Mouse (Mus musculus) layer of hippocampus, adult 9-11 months (tissue): ENCODE results near the gene Nt5c2.

Experiments
- DNase-seq: peaks from one replicate; pipeline ENCODE4 v3.0.0; 2022

Nt5c2 gene

DNA sequence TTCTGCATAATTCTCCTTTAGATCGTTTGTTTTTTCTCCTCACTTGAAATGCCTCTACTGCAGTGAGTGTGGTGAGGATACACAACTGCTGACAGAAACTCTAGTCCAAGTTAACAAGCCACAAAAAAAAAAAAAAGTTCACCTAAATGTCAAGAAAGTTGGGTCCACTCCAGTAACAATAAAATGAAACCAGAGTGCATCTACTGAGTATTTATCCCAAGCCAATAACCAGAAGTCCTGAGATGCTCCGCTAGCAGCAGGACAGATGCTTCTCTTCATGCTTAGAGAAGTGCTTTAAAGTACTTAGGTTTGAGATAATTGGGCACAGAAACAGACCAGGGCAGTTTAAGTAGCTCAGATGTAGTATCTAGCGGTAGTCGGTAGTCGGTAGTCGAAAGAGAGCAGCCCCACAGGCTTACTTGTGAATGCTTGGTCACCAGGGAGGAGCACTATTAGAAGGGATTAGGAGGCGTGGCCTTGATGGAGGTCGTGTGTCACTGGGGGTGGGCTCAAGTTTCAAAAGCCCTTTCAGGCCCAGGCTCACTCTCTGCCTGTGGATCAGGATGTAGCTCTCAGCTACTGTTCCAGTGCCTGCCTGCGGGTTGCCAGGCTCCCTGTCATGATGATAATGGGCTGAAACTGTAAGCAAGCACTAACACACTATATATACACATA is 99.4 kb downstream of the Nt5c2 start:
- DNase-seq, result no peak

DNA sequence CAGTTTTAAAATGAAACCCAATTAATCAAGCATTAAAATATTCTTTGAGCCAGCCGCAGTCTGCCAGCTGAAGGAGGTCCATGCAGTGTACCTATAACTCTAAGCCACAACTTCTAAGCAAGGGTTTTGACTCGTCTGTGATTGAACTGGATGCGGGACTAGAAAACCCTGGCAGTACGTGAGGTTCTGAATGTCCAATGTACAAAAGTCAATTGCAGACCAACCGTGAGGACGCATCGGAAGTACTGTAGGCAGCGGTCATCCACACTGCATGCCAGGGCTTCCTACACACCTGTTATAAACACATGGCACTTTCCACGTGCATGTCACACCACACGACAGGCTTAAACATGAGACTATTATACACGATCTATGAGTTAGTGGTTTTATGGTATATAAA is 101.3 kb downstream of the Nt5c2 start:
- DNase-seq, result no peak

DNA sequence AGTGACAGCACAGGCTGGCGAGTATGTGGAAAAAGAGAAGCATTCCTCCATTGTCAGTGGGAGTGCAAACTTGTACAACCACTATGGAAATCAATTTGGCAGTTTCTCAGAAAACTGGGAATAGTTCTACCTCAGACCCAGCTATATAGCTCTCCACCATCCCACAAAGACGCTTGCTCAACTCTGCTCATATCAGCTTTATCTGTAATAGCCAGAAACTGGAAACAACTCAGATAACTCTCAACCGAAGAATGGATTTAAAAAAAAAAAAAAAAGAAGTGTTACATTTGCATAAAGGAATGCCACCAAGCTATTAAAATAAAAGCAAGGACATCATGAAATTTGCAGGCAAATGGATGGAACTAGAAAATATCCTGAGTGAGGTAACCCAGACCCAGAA is 103.5 kb downstream of the Nt5c2 start:
- DNase-seq, result no peak

DNA sequence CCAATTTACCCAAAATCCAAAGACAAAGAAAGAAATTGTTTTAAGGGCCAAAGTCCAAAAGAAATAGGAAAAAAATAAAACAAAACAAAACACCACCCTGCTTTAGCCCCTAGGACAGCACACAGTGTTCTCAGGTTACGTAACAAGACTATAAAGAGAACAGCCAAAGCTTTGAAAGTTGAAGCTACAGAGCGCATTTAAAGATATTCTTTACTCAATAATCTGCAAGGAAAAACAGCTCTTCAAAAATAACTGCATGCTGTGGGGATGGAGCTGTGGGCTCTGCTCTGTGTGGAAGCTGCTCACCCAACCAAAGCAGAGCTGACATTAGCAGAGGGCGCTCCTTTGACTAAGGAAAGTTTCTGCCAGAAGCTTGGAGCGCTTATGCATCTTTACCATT is 106.0 kb downstream of the Nt5c2 start:
- peak; percentile 54 for DNase-seq

DNA sequence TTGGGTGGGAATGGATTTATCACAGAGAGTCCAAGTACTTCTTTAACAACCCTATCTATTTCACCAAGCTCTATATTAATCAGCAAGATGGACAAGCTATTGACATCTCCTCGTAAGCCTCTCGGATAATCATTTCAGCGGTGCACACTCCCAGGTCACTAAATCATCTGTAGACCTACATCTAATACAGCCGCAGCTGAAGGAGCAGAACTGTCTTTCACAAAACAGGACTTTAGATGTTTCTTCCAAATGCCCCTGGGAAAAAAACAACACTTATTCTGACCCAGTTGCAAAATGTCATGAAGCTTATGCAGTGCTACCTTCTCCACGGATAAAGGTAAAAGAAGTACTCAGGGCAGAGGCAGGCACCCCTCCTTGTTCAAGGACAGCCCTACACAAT is 106.7 kb downstream of the Nt5c2 start:
- DNase-seq, result no peak

DNA sequence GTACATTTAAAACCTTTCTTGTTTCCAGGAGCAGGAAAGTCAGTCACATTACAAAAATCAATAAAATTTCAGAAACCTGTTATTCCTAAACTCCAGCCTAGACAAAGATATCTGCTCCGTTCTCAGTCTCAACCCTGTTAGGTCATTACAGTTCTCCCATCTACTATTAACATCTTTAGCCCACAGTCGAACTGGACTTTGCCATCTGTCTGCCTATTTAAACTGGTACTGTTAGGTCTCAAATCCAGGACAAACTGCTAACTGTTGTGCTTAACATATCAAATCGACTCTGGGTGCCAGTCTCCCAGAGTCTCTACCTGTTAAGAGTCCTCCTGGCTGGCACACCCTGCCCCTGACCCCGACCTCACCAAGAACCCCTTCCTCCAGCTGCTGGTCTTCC is 109.0 kb downstream of the Nt5c2 start:
- DNase-seq, result no peak

DNA sequence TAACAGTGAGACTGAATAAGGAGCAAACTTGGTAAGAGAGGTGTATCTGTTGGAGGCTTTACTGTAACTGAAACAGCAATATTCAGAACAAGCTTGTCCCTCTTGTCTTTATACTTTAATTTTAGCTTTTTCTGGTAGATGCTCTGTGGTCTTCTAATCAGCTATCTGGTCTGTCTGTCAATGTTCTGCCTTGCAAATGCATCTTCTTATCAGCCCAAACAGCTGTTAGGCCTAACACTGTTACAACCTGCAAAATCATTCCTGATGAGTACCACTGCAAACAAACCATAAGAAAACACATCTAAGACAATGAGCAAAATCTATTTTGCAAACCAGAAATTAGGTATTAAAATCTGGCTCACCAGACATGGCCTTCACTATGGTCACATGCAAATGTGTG is 109.6 kb downstream of the Nt5c2 start:
- DNase-seq, result no peak

DNA sequence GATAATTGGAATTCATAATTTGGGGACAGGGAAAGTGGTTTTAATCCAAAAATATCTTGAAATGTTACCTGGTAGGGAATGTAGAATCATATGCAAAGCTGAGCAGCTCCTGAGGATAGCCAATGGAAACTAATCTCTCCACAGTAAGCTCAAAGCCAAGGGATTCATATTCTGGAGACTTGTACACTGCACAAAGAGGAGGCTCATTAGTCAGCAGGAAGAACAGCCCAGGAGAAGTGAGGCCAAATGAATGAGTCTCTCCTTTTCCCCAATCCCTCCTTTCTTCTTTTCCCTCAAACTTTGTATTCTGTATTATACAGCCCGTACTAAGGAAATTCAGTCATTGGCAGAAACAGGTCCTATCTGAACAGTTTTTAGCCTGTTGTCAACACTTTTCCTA is 110.0 kb downstream of the Nt5c2 start:
- DNase-seq, result no peak

DNA sequence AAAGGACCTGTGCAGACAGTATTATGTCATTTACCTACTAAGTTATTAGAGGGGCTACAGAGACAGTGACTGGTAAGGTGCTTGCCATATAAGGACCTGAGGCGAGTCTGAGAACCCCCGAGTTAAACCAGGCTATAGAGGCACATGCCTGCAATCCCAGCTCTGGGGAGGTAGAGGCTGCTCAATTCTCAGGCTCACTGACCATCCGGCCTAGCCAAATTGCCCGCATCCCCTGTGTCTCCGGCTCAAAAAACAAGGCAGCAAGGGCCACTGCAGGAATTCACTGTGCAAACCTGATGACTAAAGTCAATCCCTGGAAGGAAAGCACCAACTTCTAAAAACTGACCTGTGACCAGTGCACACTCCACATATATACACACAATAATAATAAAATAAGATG is 111.6 kb downstream of the Nt5c2 start:
- DNase-seq, result no peak

DNA sequence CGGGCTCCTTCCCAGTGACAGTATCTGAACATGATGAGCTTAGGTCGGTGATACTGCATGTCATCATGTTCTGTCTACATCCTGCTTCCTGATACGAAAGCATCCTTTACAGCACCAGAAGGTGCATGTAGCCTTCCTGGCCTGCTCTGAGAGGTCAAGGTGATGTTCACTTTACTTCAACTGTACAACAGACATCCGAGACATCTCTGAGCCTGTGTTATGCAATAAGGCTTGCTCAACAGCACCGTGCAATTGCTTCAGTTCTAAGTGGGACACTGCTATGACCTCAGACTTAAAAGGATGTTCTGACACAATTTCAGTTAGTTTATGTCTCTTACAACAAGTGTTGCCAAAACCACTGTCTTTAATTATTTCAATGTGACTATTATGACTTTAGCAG is 113.6 kb downstream of the Nt5c2 start:
- DNase-seq, result no peak

DNA sequence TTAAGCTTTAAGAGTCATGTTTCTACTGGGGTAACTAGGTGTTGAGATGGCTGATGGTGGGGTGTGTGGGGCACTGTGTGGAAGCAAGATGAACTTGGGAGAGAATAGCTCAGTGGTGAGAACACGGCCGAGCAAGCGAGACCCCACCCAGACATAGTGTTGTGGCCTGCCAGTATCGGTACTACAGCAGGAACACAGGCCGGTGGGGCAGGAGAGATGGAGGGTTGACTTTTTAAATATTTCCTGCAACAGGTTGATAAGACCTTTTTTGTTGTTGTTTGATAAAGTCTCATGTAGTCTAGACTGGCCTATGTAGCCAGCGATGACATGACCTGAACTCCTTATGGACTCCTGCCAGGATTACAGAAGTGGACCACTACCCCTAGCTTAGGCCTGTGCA is 114.2 kb downstream of the Nt5c2 start:
- DNase-seq, result no peak

DNA sequence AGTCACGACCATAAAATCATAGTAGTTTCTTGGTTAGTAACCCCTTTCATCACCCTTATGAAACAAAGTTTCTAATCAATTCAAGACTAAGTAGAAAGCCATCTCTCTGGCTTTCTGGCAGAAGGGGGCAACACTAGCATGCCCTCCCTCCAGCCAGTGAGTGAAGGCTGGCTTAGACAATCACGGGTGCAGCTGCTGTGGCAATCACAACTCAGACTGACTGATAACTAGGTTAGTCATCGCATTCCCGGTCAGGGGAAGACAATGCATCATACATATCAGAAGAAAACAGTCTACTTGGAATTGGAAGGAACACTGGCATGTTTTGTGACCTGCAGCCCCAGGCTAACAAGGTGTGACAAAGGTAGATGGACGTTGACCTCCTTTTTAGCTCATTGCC is 115.1 kb downstream of the Nt5c2 start:
- DNase-seq, result no peak

DNA sequence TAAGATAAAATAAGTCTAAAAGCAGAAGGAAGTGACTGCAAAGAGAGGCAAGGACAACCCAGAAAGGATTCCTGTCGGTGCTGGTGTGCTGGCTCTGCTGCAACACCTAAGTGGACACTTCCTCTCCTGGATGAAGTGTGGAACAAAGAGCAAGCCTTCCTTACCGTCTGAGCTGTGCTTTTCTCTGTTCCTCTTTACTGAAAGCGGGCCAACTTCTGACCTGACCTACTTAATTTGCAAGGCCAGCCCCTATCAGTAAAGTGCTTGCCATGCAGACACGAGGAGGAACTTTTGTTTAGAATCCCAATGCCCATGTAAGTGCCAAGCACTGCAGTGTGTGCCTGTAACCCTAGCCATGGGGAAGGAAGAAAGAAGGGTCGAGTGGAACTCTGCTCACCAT is 115.6 kb downstream of the Nt5c2 start:
- DNase-seq, result peak; percentile 56

DNA sequence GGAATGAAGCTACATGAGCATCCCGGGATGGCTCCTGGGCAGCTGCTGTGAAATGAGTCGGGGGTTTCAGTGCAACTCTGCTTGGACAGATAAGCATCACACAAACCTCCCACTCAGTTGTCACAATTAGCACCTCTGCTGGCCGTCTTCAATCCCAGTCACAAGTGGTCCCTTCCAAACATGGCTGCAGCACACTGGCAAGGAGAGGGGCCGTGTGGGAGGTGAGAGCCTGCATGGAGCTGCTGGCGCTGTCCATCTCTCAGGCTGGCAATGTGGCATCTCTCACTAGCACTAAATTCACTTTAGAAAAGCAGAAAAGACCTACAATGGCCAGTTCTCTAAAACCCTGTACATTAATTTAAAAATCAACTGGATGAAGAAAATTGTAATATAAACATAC is 116.7 kb downstream of the Nt5c2 start:
- DNase-seq, result no peak

DNA sequence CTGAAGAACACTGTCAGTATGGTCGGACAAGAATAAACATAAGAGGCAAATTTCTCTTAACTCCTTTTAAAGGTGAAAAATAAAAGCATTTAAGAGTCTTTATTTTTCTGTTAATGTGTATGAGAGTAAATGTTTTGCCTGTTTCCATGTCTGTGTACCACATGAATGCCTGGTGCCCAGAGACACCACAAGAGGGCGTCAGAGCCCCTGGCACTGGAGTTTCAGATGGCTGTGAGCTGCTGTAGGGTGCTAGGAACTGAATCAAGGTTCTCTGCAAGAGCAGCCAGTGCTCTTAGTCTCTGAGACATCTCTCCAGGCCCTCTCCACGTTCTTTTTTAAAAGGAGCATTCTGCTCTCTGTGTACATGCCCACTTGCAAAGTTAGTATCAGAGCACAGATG is 117.8 kb downstream of the Nt5c2 start:
- DNase-seq, result no peak

DNA sequence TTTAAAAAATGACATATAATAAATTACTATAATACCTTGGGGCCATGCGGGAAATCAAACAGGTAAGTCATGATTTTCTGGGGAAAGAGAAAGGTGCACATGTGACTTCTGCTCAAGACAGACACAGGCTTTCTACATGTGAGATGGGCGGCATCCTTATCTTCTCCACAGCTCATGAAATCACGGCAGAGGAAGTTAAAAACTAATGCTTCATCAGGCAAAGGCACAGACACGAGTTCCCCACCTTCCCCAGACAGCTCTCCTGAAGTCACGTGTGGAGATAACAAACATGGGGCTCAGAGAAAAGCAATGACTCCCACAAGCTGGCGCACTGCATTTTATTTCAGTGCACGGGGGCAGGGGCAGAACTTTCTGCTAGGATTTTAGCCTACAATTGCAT is 121.5 kb downstream of the Nt5c2 start:
- no peak for DNase-seq

DNA sequence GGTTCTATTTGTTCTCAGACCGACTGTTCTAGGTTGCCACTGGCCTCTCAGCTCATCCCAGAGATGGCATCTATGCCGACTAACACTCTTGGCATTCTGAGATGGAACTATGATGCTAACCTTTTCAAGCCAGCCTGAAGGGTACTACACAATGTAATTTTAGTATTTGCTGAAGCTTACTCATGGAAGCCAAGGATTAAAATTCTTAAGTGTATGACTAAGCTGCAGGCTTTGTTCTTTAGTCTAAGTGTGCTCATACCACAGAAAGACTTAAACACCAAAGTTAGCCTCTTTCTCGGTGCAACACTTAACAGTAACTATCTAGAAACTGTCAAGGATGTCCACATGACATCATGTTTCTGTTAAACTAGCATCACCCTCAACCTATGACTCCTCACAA is 122.1 kb downstream of the Nt5c2 start:
- no peak for DNase-seq

DNA sequence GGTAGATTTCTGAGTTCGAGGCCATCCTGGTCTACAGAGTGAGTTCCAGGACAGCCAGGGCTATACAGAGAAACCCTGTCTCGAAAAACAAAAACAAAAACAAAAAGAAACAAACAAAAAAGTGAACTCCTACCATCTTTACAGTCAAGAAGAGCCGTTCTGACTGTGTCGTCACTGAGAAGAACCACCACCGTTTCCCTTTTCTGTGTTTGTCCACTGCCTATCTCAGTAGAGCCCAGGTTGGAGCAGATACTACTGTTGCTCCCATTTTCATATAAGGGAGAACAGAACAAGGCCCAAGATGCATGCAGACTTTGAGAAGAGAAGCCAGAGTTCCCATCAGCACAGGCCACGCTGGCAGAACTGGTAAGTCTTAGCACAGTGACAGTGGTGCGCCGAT is 124.3 kb downstream of the Nt5c2 start:
- DNase-seq, result no peak

DNA sequence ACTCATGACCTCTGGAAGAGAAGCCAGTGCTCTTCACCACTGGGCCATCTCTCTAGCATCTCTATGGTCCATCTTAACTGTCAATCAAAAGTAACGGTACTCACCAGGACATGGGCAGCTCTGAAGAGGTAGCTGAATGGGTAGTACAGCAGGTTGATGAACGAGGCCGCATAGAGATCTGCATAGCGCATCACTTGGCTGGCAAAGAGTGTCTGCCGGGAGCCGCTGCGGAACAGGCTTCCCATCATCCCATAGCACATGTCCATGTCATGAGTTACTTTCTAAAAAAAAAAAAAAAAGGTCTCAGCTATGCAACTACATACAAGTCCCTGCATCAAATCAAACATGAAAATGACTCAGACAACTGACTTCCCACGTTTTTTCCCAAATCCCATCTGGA is 125.3 kb downstream of the Nt5c2 start:
- DNase-seq, result no peak

DNA sequence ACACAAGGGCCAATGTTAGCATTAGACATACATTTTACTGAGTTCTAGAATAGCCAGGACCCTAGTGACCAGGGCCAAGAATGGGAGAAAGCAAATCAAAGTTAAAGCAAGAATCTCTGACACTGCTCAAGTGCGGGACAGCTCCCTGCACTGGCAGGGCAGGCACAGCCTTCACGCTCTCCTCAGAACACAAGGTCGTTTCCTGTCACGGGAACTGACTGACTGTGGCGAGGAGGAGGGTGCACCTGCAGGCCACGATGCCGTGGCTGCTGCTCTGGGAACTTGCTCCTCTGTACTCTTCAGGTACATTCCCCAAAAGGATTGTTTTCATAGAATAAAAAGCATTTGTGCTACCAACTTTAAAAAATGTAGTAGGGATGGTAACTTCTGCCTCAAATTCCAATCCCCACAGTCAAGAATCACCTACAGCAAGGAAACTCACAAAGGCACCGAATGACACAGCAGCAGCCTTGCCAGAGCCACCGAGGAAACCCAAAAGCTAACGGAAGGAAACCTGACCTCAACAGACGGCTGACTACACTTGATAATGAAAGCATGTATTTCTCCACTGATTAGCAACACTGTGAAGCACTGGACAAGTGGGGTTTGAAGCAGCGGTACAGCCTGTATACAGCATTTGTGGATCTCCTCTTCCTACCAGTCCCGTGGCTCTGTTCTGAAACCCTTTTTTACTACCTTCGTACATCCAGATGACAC is 127.0 kb downstream of the Nt5c2 start:
- DNase-seq, result no peak

DNA sequence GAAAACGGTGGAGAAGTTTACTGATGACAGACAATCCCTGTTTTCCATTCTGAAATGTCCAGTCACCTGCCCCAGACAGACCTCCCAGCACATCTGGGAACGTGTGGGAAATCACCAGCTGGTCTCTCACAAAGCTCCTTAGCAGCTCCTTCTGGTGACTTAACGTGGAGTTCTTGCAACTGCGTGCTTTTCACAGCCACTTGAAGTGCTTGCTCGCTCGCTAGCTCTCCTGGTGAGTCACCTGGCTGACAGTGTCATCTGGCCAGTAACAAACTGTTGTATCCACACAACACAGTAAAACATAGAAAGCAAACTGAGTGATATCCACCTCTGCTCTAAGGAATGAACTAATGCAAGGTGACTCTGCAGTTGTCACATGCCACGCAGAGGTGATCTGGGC is 128.1 kb downstream of the Nt5c2 start:
- no peak for DNase-seq

DNA sequence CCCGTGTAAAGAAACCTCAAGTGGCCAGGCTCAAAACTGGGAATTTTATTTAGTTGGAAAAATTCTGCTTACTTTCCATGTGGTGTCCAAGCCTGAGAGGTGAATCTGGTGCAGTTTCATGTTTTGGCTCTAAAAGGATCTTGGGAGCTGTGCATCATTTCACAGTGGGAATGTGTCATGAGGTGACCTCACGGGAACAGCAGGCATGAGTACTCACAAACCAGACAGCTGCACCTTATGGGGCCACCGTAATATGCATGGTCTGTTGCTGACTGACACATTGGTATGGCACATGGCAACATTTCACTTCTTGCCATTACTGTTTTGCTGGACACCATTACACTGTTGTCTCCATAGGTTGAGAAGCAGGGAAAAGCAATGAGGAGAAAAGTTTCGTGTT is 129.6 kb downstream of the Nt5c2 start:
- no peak for DNase-seq

DNA sequence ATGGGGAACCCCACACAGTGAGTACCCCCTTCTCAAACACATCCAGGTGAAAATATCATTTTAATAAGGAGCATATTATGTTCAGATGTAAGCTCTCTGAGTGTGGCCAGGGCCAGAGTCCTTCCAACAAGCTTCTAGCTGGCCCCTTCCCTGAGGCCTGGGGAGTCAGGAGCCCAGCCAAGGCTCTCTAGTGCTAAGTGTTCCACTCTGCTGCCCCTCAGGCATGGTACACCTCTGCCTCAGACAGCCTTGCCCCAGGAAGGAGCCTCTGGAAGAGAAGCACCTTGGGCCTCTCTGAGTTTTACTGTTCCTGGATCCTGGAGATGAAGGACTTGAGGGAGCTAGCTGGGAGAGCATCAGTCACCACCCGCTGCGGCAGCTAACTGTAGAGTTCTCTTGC is 135.1 kb downstream of the Nt5c2 start:
- no peak for DNase-seq

DNA sequence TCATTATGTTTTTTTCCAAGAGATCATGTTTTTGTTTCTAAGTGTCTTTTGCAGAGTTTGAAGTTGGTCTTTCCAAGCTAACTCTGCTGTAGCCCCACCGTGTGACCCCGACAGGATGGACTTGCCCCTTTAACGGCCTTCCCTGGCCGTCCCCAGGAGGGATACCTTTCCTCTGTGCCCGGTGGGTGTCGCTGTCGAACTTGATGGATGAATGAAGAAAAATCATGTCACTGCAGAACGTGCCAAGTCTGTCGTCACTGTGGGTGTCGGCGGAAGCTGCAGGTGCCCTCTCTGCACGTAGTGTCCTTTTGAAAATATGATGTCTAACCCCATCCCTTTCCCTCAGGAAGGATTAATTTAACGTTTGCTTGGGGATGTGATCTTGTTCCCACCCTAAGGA is 136.6 kb downstream of the Nt5c2 start:
- peak; percentile 76 for DNase-seq

DNA sequence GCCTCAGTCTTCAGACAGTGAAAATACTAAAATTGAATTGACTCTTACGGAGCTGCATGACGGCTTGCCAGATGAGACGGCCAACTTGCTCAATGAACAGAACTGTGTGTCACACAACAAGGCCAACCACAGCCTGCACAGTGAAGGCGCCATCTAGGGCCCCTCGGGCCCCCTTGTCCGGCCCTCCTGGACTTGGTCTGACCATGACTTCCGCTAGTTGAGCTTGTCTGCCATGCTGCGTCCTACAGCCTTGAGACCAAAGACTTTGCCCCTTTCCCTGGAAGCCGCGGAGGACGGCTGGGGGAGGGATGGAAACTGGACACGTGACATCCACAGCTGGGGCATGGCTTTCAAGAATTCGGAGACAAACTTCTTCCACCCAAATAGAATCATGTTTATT is 137.1 kb downstream of the Nt5c2 start:
- no peak for DNase-seq
